Mouse (Mus musculus) forebrain, embryonic 16.5 days (tissue): ENCODE results near the gene Irf3. TPM values are rescaled to one million over a fixed set of nuclear protein-coding genes. Genes with fewer than 3 reads are reported as not detected.
A peak's percentile ranks its signal among the peaks of the same experiment; 100 is the strongest.

Source experiments
- ATAC-seq: fragments of 200-750 bp; cut with Nextera tagmentation; 2 replicates; pipeline ENCODE4 v1.8.0; 2017; ENCODE audit warnings: mild to moderate bottlenecking, moderate library complexity
- H3K27ac ChIP-seq: fragments of 300-500 bp; sonication (generic); 2 replicates; pipeline ENCODE4 v1.5.1; 2014; ENCODE audit warnings: low read length, control low read depth
- H3K27me3 ChIP-seq: fragments of 300-500 bp; sonication (generic); replicated peaks from 2 replicates; pipeline ENCODE4 v1.6.1; 2014; ENCODE audit warnings: low read length; ENCODE audit not compliant: control insufficient read depth, insufficient read depth
- H3K36me3 ChIP-seq: fragments of 300-500 bp; sonication (generic); 2 replicates; pipeline ENCODE4 v1.6.1; 2014; ENCODE audit not compliant: control insufficient read depth, insufficient read depth
- H3K4me1 ChIP-seq: fragments of 300-500 bp; sonication (generic); replicated peaks from 2 replicates; pipeline ENCODE4 v1.6.1; 2014; ENCODE audit warnings: low read length; ENCODE audit not compliant: control insufficient read depth, insufficient read depth
- H3K4me2 ChIP-seq: fragments of 300-500 bp; sonication (generic); 2 replicates; pipeline ENCODE4 v1.6.1; 2014; ENCODE audit warnings: mild to moderate bottlenecking, low read length, control low read depth
- H3K4me3 ChIP-seq: fragments of 300-500 bp; sonication (generic); replicated peaks from 2 replicates; pipeline ENCODE4 v1.5.1; 2014; ENCODE audit warnings: mild to moderate bottlenecking, low read length, control low read depth
- H3K9ac ChIP-seq: fragments of 300-500 bp; sonication (generic); replicated peaks from 2 replicates; pipeline ENCODE4 v1.6.1; 2014; ENCODE audit warnings: low read depth, low read length, control low read depth
- H3K9me3 ChIP-seq: fragments of 300-500 bp; sonication (generic); 2 replicates; pipeline ENCODE4 v1.6.1; 2016; ENCODE audit warnings: low read length; ENCODE audit not compliant: control insufficient read depth
- WGBS: fragments of 180-500 bp; shearing (Covaris S2); extraction: QIAGEN DNeasy Blood & Tissue Kit; methylation state at CpG from one replicate; pipeline ENCODE4 v1.1.7; 2014; 5-methylcytosine and 5-hydroxymethylcytosine counted together
- polyA plus RNA-seq: library from polyadenylated mRNA; unstranded; fragments of >200 nt; fragmentation: Nextera tagmentation; extraction: Ambion mirVana; gene quantifications from 2 replicates; pipeline ENCODE4 v1.2.1, GENCODE M21; 2015

Gene Irf3
- polyA plus RNA-seq, 1 experiment from 2014 or later: 60.6 TPM

DNA sequence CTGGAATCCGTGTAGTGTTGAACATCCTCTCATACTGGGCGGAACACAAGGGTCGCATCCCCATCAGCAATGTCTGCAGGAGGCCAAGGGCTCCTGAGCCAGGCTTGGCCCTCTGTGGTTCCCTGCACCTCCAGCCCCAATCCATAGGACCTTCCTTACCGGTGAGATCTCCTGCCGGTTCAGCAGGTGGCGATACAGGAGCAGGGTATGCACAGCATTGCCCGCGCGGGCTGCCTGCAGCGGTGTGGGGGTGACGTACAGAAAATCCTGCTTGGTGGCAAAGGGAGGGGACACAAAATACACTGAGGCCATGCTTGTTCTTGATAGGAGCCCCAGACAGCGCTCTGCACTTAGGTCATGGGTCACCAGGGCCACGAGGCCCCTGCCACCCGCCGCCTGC, 30.8 kb upstream of the Irf3 start:
- no peak overlapping the region for H3K4me3 ChIP-seq
- H3K4me1 ChIP-seq: peaks cover 15% of the 10 kb centered on the region
- H3K9ac ChIP-seq: no peak overlapping the region
- H3K4me2 ChIP-seq: no peak overlapping the region
- H3K9me3 ChIP-seq: no peaks in the 10 kb centered on the region
- 84% methylated on average over 15 of the region's 15 CpGs for WGBS
- no peak overlapping the region for H3K27ac ChIP-seq
- peaks cover 15% of the 10 kb centered on the region for H3K36me3 ChIP-seq
- no peak for ATAC-seq
- H3K27me3 ChIP-seq: no peaks in the 10 kb centered on the region

- Histone ChIP-seq H3K27ac (peak overlapping the region; percentile 86), H3K27me3 (no peaks in the 10 kb centered on the region), H3K4me3 (peak overlapping the region; percentile 63), H3K4me2 (peak overlapping the region; percentile 87), H3K9ac (peak overlapping the region; percentile 65), H3K9me3 (no peaks in the 10 kb centered on the region), H3K36me3 (peaks cover 7% of the 10 kb centered on the region), H3K4me1 (peaks cover 37% of the 10 kb centered on the region)
- ATAC-seq: peak; percentile 96
- under 1% methylated on average over 36 of the region's 36 CpGs for WGBS
These were observed 27.2 kb upstream of the Irf3 start for GRCm38 (mm10) chr7:44970231-44970691.

- peak overlapping the region; percentile 86 for H3K27ac ChIP-seq
- H3K36me3 ChIP-seq: peaks cover 1% of the 10 kb centered on the region; the same call in 1 of the 2 replicates
- peak overlapping the region; percentile 63 for H3K4me3 ChIP-seq
- peak overlapping the region; percentile 87 for H3K4me2 ChIP-seq
- H3K9ac ChIP-seq: peak overlapping the region; percentile 65
- 68% methylated on average over 7 of the region's 7 CpGs for WGBS
- ATAC-seq: no peak
- H3K9me3 ChIP-seq: no peaks in the 10 kb centered on the region
- peaks cover 39% of the 10 kb centered on the region for H3K4me1 ChIP-seq
- H3K27me3 ChIP-seq: no peaks in the 10 kb centered on the region
These were observed 26.3 kb upstream of the Irf3 start for GRCm38 (mm10) chr7:44971142-44971541.

GRCm38 (mm10) chr7:44973415-44974130, 23.9 kb upstream of the Irf3 start:
- ATAC-seq: no peak
- H3K4me1 ChIP-seq: peaks cover 39% of the 10 kb centered on the region
- no peaks in the 10 kb centered on the region for H3K9me3 ChIP-seq
- peaks cover 17% of the 10 kb centered on the region for H3K36me3 ChIP-seq
- peak overlapping the region; percentile 71 for H3K4me3 ChIP-seq
- no peaks in the 10 kb centered on the region for H3K27me3 ChIP-seq
- 22% methylated on average over 14 of the region's 14 CpGs for WGBS
- H3K4me2 ChIP-seq: peak overlapping the region; percentile 68
- H3K9ac ChIP-seq: peak overlapping the region; percentile 85
- H3K27ac ChIP-seq: peak overlapping the region; percentile 98

- H3K4me2 ChIP-seq: peak within 1 kb of the TSS; percentile 68
- ATAC-seq: peak; percentile 60
- H3K4me1 ChIP-seq: peaks cover 39% of the 10 kb centered on the region
- peak within 1 kb of the TSS; percentile 85 for H3K9ac ChIP-seq
- peak within 1 kb of the TSS; percentile 98 for H3K27ac ChIP-seq
- H3K9me3 ChIP-seq: no peaks in the 10 kb centered on the region
- H3K36me3 ChIP-seq: peaks cover 18% of the 10 kb centered on the region
- WGBS: under 1% methylated on average over 22 of the region's 22 CpGs
- no peaks in the 10 kb centered on the region for H3K27me3 ChIP-seq
- H3K4me3 ChIP-seq: peak within 1 kb of the TSS; percentile 71
These were observed 22.9 kb upstream of the Irf3 start, which contains the start of gene Cpt1c for GRCm38 (mm10) chr7:44974383-44975116. Gene Cpt1c, minus strand, starts transcription at chr7:44974851.

- H3K27ac ChIP-seq: peak overlapping the region; percentile 98
- peaks cover 36% of the 10 kb centered on the region for H3K4me1 ChIP-seq
- no peak; the same call in 1 of the 2 replicates for ATAC-seq
- no peak overlapping the region; the same call in 1 of the 2 replicates for H3K9ac ChIP-seq
- WGBS: 14% methylated on average over 6 of the region's 6 CpGs
- H3K27me3 ChIP-seq: no peaks in the 10 kb centered on the region
- peak overlapping the region; percentile 68 for H3K4me2 ChIP-seq
- H3K4me3 ChIP-seq: peak overlapping the region; percentile 71
- H3K9me3 ChIP-seq: no peaks in the 10 kb centered on the region
- peaks cover 22% of the 10 kb centered on the region for H3K36me3 ChIP-seq
These were observed 22.4 kb upstream of the Irf3 start for GRCm38 (mm10) chr7:44975117-44975419.

DNA sequence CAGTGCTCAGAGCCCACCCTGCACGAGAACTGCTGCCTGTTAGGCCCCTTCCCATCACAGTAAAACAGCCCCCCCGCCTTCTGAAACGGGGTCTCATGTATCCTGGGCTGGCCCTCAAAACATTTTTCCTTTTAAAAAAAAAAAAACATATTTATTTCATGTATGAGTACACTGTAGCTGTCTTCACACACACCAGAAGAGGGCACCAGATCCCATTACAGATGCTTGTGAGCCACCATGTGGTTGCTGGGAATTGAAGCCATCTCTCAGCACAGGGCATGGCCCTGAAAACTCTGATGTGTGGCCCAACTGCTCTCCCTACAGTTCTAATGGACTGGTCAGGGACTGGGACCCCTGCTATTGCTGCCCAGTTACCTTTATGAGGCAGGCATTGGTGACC, 19.1 kb upstream of the Irf3 start:
- peaks cover 44% of the 10 kb centered on the region for H3K36me3 ChIP-seq
- H3K9me3 ChIP-seq: no peaks in the 10 kb centered on the region
- no peak overlapping the region for H3K4me3 ChIP-seq
- peaks cover 12% of the 10 kb centered on the region for H3K4me1 ChIP-seq
- ATAC-seq: no peak
- no peak overlapping the region for H3K4me2 ChIP-seq
- 93% methylated on average over 3 of the region's 3 CpGs for WGBS
- no peaks in the 10 kb centered on the region for H3K27me3 ChIP-seq
- H3K9ac ChIP-seq: no peak overlapping the region
- no peak overlapping the region for H3K27ac ChIP-seq

GRCm38 (mm10) chr7:44981539-44981938, 15.9 kb upstream of the Irf3 start:
- 93% methylated on average over 8 of the region's 8 CpGs for WGBS
- Histone ChIP-seq H3K4me2 (no peak overlapping the region), H3K27ac (no peak overlapping the region), H3K9ac (no peak overlapping the region), H3K9me3 (no peaks in the 10 kb centered on the region), H3K27me3 (no peaks in the 10 kb centered on the region), H3K36me3 (peaks cover 39% of the 10 kb centered on the region), H3K4me3 (no peak overlapping the region), H3K4me1 (peaks cover 17% of the 10 kb centered on the region)
- no peak for ATAC-seq

- peaks cover 23% of the 10 kb centered on the region for H3K4me1 ChIP-seq
- H3K4me3 ChIP-seq: no peak overlapping the region
- no peaks in the 10 kb centered on the region for H3K27me3 ChIP-seq
- H3K27ac ChIP-seq: no peak overlapping the region
- no peak overlapping the region for H3K4me2 ChIP-seq
- no peaks in the 10 kb centered on the region for H3K9me3 ChIP-seq
- no peak overlapping the region for H3K9ac ChIP-seq
- peaks cover 33% of the 10 kb centered on the region for H3K36me3 ChIP-seq
- 26% methylated on average over 6 of the region's 6 CpGs for WGBS
- no peak for ATAC-seq
These were observed 14.4 kb upstream of the Irf3 start for GRCm38 (mm10) chr7:44983085-44983484.
